Mouse (Mus musculus): ENCODE measurements around the gene Lipm. TPM values are rescaled to one million over a fixed set of nuclear protein-coding genes. Genes with fewer than 3 reads are reported as not detected.

Gene Lipm
- total RNA-seq (2023) = not detected

DNA sequence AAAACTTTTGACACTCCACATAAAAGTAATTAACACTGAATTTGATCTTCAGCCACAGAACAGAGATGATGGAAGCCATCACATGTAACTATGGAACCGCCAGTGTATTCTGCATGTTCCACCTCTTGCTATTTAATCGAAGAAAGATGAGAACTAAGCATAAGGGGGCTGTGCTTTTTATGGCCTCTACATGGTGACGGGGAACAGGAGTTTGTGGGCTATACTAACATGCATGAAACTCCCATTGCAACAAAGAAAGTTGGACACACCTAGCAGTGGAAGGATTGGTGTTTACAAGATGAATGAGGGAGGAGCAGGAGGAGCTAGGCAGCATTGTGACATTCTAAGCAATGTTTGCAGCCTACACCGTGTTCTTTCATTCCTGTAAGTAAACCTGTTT lies at the start of gene Lipm:
Gene Lipm, plus strand, starts transcription at position 301 of the 400 bp plus-strand sequence.

DNA sequence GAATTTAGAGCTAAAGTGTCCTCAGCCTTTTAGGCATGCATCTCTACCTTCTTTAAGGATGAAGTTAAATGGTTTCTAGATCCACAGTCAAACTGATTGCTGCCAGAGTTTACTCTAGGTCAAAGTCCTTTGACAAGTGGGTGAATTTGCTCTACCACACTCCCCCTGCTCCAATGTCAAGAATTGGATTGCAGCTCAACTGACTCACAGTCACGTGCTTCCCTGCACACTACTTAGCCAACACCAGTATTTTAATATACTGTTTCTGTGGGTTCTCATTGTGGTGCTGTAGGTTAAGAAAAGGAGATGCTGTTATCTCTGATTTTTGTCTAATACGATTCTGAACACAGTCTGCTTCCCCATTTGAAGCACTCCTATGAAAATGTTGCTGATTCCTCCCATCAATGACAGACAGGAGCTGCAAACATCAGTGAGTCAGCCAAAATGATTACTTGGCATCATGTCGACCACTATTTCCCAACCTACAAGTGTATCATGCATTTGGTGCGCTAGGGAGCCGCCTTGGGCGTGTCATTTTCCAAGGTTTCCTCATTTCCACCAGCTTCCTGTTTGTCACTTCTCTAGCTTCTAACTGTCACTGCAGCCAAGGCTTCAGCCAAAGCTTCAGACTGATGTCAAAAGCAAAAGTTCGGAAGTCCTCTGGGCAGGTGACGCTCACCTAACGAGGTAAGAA lies 33.8 kb upstream of the Lipm start, which contains the start of gene Lipn:
Gene Lipn, plus strand, starts transcription at position 580 of the 694 bp plus-strand sequence.

DNA sequence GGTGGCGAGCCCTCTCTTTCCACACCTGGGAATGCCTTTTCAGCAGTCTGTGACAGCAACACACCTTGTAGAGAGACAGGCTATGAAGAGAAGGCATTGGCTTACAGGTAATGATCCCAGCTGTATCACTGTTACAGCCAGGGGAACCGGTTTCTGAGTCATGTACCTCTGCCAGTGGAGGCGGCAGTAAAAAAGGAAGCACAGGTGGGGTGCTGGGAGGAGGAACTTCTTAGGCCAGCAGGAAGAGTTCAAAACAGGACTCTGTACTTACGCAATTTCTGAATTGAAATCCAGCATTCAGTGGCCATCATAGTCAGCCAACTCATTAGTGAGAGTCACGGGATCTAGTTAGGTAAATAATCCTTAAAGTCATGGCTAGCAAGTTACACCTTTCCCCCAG lies 65.2 kb downstream of the Lipm start, which contains the start of gene Ankrd22:
Gene Ankrd22, minus strand, starts transcription at position 163 of the 400 bp plus-strand sequence.

Other genes with a start within 250 kb of the Lipm start
- not detected for gene Lipf, start 139.7 kb upstream of the Lipm start, total RNA-seq (2023)
- gene Lipk, start 92.6 kb upstream of the Lipm start, total RNA-seq (2023) = not detected
- gene Lipn, start 33.6 kb upstream of the Lipm start, total RNA-seq (2023) = not detected
- gene Ankrd22, start 65.1 kb downstream of the Lipm start, total RNA-seq (2023) = under 1 TPM in 1 of 2 experiments, not detected in 1; 0.39 TPM
- 10 to 100 TPM; 42.1 to 44.1 TPM for gene Stambpl1, start 91.3 kb downstream of the Lipm start, total RNA-seq (2023)
- gene Acta2, start 154.7 kb downstream of the Lipm start, total RNA-seq (2023) = not detected
- gene Fas, start 189.7 kb downstream of the Lipm start, total RNA-seq (2023) = 1 to 10 TPM; 4.4 to 4.6 TPM